Mouse (Mus musculus) megakaryocyte, adult 5-6 weeks (primary cell): Measurements from ENCODE around the gene Lmbr1. TPM values are rescaled to one million over a fixed set of nuclear protein-coding genes. Genes with fewer than 3 reads are reported as not detected.
"Not testable (repeated sequence)": the region's sequence is repeated elsewhere in the genome, so short reads cannot be mapped to it uniquely, and the experiment has no call there.

ENCODE experiments used
- ATAC-seq: 2 replicates; pipeline ENCODE4 v1.8.0; 2016; ENCODE audit warnings: mild to moderate bottlenecking, inconsistent platforms; ENCODE audit not compliant: poor library complexity, severe bottlenecking
- total RNA-seq, 2 experiments: library from RNA; stranded (forward) in 1 of 2; stranded (reverse) in 1 of 2; fragments of 153-499, 151-499 nt in 1 of 2; fragments of 221-1000, 200-1000 nt in 1 of 2; gene quantifications; 2 replicates each; pipeline versions ENCODE4 v1.2.3 to v1.2.4; 2015 to 2017

The Lmbr1 gene
- total RNA-seq (2015): 0.27 and 0.33 TPM in 2 replicates
- total RNA-seq (2017): 2.0 and 2.1 TPM in 2 replicates

DNA sequence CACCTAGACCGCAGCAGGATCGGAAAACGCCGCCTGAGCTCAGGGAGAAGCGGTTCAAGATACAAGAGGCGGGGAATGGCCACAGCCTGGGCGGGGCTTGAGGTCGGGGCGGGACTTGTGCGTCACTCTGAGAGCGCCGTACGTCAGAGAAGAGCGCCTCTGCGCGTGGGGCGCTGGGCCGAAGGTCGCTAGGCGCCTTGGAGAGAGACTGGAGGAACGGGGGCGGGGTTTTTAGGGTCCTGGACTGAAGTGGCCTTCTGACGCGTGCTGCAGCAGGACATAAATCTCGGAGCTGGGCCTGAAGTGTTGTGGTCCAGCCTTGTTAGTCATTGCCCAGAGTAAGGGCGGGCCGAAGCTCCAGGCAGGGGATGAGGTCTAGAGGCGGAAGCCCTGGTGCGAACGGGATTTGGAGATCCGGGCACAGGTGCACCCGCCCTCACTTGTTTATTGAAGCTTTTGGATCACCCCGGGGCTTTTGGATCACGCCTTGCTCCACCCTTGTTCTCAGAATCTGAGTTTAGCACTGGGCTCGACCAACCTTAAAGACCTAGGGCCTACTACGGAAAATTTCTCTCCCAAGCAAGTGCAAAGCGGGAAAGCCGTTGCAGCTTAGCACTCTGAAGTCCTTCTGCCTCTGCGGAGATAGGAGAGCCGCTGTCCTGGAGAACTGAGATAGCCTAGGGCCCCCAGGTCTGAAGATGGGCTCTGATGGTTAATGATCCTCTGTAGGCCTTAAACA, at the start of gene Lmbr1:
Lmbr1 (minus strand) TSS at position 93 of the 739 bp plus-strand sequence.
- peak; percentile 98 for ATAC-seq

DNA sequence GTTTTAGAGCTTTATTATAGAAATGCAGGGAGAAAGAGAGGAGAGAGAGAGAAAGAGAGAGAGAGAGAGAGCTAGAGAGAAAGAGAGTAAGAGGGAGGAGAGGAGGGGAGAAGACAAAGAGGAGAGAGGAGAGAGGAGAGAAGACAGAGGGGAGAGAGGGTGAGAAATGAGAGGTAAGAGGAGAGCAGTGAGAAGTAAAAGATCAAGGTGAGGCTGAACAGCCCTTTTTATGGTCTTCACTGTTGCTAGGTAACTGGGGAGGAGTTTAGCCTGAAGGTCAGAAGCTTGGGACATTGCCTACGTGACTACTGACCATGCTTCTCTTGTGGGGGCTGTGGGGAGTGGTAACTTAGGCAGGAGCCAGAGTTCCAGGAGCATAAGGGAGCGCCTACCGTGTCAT, 45.1 kb upstream of the Lmbr1 start:
- not testable (repeated sequence) for ATAC-seq

DNA sequence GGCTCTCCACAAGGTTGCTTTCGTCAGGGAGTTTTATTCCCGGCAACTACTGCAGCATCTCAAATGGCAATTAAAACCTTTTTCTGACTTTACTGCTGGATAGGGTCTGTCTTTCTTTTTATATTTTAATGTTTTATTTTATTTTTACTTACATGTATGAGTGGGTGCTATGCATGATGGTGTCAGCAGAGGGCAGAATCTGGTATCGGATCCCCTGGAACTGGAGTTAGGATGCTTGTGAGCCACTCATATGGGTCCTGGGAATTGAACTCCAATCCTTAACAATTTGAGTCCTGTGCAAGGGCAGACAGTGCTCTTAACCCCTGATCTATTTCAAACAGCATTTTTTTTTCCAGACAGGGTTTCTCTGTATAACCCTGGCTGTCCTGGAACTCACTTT, 34.9 kb upstream of the Lmbr1 start:
- ATAC-seq: no peak

DNA sequence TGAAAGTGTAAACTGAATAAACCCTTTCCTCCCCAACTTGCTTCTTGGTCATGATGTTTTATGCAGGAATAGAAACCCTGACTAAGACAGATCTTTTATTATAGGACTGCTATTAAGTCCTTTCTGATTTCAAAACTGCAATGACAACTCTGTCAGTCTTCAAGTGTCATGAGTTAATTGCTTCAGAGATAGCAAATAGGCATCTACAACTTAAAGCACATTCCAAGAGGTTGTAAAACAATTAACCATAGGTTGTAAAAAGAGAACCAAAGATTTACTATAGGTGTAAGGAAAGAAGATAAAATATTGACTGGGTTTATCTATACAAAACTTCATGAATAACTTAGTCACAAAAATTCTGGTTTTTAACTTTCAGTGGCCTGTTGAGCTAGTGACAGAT, 32.7 kb upstream of the Lmbr1 start:
- no peak for ATAC-seq

GRCm38 (mm10) chr5:29398427-29398826, 20.2 kb upstream of the Lmbr1 start:
- no peak for ATAC-seq

GRCm38 (mm10) chr5:29388944-29389765, 11.0 kb upstream of the Lmbr1 start:
- peak; percentile 70 for ATAC-seq

DNA sequence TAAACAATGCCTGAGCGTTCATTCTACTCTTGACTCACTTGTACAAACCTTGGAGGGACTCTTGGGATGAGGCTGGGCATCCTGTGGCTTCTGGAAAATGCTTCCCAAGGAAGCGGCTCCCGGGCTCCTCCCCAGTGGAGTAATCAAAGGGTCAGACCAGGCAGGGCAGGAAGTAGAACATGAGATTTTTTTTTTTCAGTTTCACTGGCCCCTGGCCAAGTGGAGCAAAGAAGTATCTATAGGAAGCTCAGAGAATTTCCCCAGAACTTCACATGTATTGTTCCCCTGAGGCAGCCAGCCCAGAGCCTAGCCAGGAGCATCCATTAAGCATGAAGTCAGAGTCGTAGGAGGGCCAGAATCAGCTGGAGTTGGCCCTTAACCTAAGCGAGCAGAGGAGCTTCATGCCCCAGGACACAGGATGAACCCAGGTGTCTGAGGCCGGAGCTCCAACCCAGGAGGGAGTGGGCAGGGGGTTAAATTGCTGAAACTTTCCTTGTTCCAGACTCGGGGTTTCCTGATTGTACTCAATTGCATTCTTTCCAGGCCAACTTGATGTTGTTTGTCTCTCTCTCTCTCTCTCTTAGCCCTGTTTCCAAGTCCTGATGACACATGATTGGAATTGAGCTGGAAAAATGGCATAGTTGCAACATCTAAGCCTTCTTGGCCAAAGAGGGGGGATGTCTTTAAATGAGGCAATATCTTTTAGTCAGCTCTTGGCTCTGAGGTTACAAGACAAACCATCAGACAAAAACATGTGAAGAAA, 10.2 kb upstream of the Lmbr1 start:
- ATAC-seq: no peak

DNA sequence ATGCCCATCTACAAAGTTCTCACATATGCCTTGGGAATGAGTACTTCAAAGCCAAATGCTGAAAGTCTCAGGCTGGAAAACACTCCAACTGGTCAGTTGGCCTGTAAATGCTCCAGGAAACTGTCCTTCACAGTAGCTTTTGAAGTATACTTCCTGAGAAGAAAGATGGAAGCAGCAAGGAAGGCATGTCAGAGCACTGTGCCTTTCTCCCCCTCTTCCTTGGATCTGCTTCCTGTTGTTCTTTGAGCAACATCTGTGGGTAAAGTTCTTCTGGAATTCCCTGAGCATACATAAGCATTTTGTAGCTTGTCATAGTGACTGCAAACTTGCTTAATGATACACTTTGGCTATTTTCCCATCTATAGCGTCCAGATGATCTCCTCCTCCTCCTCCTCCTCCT, 9.4 kb upstream of the Lmbr1 start:
- ATAC-seq: no peak

DNA sequence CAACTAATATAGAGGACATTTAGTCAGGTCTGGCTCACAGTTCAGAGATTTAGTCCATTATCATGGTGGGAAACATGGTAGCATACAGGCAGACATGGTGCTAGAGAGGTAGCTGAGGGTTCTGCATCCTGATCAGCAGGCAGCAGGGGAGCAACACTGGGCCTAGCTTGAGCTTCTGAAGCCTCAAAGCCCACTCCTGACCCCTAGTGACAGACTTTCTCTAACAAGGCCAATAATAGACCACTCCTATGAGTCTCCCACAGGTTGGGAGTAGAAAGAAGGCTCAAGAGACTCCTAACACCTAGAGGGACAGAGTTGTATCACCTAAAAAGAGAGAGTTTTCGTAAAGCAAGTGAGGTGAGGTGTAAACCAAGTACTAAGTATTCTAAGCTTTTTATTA, 4.6 kb upstream of the Lmbr1 start:
- ATAC-seq: no peak

DNA sequence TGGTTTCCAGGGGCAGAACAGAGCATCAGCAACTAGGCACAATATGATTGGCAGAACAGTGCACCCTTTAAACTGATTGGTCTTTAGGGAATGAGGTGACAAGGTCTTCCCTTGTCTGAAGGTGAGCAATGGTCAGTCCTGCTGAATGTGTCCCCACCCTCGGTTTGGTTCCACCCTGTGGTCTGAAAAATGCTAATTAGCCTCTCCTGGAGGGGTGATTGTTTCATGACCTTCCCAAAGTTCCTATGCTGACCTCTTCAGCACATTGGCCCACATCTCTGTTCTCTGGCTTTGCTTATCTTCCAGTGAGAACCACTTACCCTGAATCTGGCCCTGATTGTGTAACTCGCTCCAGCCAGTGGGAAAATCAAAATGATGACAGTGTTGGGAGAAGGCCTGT, 1.9 kb upstream of the Lmbr1 start:
- ATAC-seq: no peak

GRCm38 (mm10) chr5:29377590-29378297, 446 bp downstream of the Lmbr1 start:
- ATAC-seq: peak; percentile 57

- no peak for ATAC-seq
Observed at GRCm38 (mm10) chr5:29363511-29363910, 14.7 kb downstream of the Lmbr1 start.

DNA sequence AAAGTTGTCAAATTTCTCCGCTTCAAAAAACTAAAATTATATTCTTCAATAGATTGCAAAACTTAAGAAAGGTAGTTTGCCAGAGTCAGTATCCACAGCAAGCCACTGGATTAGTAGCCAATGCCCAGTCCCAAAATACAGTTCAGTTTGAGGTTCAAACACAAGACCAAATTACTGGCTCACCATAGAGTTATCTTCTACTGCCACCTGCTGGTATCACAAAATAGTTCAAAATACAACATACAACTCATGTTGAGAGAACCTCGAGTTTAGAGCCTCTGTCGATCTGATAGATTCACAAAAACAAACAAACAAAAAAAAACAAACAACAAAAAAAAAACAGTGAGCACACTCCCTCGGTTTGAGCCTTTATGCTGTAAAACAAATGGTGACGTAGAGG, 42.4 kb downstream of the Lmbr1 start:
- ATAC-seq: no peak

DNA sequence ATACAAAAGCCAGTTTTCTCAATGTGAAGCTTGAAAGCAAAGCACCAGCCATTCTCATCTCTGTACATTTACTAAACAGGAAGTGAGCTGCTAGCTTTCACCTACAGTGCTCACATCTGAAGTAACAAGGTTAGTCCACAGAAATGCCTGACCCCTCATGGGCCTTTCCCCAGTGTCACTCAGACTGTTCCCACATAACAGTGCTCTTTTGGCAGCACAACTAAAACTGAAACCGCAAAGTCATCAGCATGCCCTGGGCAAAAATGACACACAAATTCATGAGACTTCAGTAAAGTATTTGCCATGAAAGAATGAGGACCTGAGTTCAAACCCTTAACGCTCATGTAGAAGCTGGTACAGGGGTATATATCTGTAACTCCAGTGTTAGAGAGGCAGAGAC, 55.7 kb downstream of the Lmbr1 start:
- no peak for ATAC-seq

DNA sequence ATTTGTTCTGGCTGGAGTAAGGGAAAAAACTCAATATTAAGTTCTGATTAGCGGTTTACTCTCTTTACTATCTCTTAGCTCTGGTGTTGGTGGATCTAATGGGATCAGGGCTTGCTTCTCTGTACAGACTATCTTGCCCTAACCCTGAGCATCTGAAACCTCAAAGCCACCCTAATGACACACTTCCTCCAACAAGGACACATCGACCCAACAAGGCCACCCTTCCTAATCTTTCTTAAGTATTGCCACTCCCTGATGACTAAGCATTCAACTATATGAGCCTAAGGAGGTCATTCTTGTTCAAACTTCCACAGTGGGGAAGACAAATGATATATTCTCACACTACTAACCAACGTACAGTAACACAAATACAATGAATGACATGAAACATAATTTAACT, 69.0 kb downstream of the Lmbr1 start:
- ATAC-seq: no peak

GRCm38 (mm10) chr5:29293194-29293593, 85.0 kb downstream of the Lmbr1 start:
- peak; percentile 63 for ATAC-seq

DNA sequence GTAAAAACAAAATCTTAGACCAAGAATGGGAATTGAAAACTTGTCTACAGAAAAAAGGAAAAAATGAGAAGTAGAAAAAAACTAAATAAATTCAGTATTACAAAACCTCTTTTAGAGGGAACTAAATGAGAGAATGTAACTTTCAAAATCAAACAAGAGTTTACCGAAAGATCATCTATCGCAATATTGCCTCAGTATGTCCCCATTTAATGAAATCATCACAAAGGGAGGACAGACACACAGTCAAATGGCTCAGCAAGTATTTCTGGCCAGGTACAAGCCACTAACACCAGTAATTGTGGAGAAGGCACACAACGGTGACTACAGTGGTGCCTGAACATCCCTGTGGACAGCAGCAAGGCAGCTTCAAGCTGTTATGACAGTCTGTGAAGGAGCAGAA, 88.1 kb downstream of the Lmbr1 start:
- peak; percentile 77 for ATAC-seq

GRCm38 (mm10) chr5:29289703-29290102, 88.5 kb downstream of the Lmbr1 start:
- ATAC-seq: peak; percentile 84

DNA sequence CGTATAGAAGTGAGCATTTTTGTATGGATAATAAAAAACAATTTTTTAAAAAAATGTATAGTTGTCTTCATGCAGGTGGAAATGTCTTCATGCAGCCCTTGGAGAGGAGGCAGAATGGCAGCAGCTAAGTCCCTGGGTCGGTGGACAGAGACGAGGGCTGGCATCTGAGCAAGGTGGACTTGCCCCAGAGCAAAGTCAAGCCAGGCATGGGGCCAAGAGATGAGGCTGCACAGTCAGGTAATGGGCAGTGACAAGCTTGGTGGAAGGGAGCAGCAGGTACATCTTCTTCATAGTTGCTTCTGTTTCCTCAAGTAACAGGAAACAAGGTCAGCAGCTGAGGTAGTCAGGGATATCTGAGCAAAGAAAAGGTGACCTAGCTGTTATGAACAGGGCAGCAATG, 97.1 kb downstream of the Lmbr1 start:
- no peak for ATAC-seq

DNA sequence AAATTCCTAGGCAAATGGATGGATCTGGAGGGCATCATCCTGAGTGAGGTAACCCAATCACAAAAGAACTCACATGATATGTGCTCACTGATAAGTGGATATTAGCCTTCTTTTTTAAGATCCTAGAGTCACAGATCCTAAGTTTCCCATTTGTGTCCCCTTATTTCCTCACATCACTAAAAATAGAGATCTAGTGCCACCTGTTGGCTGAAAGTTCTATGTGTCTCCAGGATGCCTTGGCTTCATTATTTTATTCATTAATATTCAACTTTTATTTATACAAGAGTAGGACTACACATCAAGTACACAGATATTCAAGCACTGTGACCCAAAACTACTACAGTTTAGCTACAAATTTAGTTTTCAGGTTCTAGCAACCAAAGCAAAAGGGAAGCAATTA, 103.4 kb downstream of the Lmbr1 start:
- ATAC-seq: no peak

DNA sequence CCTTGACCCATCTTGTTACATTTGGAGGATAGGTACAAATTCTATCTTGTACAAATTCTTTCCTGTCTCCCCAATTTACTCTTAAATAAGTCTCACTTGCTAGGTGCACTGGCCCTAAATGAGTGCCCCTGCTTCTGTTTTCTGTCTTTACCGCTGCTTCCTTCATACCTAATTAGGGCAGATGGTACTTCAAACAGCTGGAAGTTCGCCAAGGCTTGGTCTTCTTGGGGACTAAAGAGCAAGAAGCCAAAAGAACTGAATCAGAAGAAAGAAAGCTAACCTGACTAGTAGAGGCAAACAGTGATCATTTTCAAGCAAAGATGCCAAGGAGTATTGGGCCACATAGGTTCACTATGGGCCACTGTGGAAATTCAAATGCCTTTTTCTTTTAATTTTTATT, 104.8 kb downstream of the Lmbr1 start:
- no peak for ATAC-seq
